Mouse (Mus musculus) adrenal gland, postnatal 25 days (tissue): ENCODE measurements around the gene 6030452D12Rik. TPM values are rescaled to one million over a fixed set of nuclear protein-coding genes. Genes with fewer than 3 reads are reported as not detected.

ENCODE experiments used
- DNase-seq: peaks from one replicate; pipeline ENCODE4 v3.0.0; 2021; ENCODE audit warnings: mixed read lengths
- total RNA-seq: library from RNA; stranded (reverse); gene quantifications from 2 replicates; pipeline ENCODE4 v1.2.3, GENCODE M21; 2021

6030452D12Rik gene
- total RNA-seq, 1 experiment from 2014 or later: not detected

DNA sequence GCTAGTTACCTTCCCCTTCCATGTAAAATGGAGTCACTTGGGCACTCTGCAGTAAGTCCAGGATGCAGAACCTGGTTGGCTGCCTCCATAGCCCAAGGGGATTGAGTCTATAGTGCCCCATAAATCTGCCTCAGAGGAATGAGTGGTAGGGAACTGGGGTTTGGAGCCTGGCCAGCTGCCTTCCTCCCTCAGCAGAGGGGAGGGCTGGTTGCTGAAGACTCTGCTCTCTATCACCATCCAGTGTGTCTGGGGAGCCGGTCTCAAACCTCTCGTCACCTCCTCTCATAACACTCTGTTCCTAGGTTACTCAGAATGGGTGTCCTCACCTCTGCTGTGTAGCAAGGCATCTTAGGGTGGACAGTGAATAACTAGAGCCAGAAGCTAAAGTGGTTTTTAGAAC, 16.3 kb downstream of the 6030452D12Rik start:
- peak; percentile 30 for DNase-seq

DNA sequence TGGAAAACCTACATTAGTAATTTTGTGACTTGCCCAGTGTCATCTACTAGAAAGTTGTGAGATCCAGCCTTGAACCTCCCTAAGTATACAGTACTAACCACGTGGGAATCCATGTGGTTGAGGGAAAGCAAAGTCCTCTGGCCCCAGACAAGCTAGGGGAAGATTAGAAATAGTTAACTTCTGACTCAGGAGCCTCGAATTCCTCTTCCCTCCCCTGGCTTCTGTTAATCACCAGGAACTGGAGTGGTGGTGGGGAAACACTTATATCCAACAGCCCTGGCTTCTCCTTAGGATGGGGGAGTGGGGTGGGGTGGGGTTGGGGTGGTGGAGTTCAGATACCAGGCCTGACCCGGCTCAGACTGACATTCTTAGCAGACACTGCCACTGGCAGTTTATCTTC, 18.4 kb downstream of the 6030452D12Rik start:
- no peak for DNase-seq

DNA sequence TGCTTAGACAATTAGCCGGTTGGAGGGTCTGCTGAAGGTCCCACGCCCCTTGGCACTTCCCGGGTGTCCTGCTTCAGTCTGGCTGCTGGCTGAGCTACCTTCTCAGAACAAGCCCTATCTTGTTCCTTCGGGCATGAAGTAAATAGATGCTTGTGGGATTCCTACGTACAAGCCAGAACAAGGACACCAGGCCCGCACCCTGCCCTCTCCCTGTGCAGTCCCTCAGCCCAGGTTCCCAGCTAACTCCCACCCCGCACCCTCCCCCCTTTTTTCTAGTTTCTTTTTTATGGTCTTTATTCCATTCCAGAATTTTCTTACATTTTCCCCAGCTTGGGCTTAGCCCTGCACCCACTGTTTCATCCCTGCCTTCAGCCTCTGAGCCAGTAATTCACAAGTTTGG, 20.3 kb downstream of the 6030452D12Rik start:
- DNase-seq: no peak

DNA sequence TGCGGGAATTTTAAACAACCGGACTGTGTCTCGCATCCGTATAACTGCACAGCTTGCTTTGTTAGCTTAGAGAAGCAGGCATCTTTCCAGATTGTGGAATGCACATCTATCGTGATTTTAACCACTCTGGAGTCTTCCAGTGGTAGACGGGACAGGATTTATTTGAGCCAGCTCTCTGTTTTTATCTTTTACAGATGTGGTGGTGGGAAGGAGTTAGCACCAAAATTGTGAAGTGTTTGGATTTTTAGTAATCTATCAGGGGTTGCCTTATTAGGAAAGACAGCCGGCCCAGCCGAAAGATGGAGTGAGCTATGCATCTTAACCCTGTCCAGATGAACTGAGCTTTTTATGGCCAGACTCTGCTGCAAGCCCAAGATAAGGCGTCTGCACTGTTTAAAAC, 21.5 kb downstream of the 6030452D12Rik start:
- no peak for DNase-seq

DNA sequence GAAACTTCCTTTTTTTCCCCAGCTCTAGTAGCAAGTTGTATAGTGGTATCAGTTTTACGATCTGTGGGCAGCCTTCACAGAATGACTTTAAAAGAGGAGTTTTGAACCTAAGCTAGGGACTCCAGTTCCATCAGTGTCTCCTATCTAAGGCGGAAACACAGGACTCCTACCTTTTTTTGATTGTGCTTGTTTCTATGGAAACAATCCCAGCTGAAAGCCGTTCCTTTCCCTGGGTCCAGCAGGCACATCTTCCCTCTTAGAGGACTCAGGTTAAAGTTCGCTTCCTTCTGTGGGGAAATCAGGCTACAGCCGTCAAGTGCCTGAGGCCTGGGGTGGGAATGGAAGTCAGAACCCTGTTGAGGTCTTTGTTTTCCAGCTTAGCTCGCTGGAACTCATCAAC, 26.4 kb downstream of the 6030452D12Rik start:
- no peak for DNase-seq

DNA sequence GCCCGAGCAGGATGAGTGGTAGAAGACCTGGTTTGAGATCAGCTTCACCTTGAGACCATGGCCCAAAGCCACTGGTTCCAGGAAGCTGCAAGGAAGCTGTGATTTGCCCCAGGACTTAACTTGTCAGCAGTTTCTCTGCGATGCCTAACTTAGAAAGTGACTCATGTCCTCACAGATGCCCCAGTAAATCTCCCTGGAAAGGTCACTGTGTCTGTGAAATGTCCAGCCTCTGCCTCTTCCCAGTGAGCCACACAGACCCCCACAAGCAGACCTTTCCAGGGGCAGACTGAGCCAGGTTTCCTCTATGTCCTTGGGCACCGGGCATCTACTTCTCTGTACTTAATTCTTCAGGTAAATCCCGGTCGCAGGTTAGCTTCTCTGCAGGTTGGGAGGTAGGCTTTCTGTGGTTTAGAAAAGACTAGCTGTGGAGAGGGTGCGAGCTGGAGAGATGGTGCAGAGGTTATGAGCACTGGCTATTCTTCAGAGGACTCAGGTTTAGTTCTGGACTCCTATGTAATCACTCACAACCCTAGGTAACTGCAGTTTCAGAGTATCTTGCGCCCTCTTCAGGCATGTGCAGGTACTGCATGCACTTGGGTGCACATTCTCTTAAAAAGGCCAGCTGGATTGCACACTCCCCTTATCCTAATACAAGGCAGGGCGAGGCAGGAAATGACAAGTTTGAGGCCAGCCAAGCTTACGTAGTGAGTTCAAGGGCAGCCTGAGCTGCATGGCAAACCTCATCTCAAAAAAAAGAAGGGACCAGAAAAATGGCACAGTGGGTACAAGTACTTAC, 27.1 kb downstream of the 6030452D12Rik start:
- peak; percentile 13 for DNase-seq

DNA sequence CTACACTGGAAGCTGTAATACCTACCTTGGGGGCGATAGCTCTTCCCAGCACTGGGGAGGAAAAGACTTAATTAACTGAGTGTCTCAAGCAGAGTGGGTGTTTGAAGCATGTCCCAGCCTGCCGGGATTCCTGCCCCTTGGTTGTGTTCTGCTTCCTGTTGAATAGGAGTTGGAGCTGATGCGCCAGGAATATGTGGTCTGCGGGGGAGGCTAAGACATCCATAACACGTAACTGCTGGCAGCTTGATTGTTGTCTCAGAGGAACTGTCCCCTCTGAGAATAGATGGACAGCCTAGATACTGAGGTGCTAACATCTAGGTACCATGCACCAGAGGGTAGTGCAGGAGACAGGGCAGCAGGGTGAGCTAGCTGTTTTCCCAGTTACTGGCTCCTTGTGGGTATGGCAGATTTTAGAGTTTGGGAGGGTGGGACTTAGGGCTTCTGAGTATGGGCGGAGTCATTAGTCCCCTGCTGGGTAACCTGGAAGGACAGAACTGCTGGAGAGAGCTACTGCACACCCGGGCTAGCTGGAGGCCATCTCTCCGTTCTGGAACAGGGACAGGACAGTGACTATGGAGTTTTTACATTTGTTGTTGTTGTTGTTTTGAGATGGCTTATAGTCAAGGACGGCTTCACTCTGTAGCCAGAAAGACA, 28.4 kb downstream of the 6030452D12Rik start:
- DNase-seq: no peak

DNA sequence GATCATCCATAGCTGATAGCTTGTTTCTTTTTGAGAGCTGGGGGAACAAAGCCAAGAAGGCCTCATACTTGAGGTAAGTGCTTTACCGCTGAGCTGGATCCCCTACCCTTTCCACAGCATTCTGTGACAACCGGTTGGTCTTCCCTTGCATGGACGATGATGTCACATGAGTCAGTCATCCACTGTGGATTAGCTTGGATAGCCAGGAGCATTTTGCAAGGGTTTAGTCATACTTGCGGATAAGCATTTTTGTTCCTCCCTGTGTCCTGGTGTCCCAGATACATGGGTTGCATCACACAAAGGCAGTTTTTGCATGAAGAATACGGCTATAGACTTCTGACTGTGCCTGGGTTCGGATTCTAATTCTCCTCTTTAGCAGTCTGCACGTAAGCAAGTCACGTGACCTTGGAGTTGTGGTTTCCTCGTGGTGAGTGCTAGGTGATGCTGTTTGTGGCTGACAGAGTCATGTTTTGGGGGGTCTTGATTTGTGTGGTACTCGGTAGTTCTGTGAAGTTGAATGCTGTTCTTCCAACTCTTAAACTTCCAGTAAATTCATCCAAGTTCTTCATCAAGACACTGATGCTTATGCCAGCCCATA, 29.7 kb downstream of the 6030452D12Rik start:
- DNase-seq: no peak

DNA sequence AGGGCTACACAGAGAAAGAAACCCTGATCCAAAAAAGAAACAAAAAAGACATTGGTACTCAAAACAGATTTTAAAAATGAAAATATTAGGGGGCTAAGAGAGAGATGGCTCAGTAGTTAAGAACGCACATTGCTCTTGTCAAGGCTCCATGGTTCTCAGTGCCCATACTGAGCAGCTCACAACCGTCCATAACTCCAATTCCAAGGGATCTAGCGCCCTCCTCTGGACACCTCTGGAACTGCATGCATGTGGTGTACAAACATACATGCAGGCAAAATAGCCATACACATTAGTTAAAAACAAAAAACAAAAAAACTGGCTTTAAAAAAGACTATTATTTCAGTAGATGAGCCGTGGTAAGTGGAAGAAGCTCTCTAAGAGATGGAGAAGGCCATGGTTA, 30.2 kb downstream of the 6030452D12Rik start:
- DNase-seq: no peak

DNA sequence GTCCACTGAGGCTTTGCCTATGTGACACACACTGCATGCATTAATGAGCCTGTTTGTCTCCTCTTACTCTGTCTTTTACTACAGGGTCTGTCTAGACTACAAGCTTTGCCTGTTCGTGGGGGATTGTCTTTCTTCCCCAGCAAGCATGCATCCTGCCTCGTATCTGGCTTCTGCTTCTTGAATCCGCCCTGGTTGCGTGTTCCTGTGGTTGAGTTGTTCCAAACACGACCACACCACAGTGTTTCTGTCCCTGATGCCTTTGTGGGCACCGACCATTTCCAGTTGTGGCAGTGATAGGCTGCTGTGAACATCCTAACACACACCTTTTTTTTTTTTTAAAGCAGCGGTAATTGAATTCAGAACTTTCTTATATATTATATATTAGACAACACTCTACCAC, 33.4 kb downstream of the 6030452D12Rik start:
- DNase-seq: no peak

DNA sequence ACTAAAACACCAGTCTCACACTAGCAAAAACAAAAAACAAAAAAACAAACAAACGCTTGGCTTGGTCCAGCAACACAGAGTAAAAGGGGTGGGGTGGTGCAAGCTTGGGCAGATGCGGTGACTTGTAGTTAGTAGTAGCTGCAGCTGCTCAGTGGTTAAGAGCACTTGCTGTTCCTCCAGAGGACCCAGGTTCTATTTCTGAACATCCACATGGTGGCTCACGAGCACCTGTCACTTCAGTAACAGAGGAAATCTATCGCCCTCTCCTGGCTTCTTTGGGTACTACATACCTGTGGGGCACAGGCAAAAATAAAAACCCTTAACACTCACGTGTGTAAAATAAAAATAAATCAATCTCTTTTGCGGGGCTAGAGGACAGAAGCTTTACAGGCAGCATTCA, 34.1 kb downstream of the 6030452D12Rik start:
- peak; percentile 38 for DNase-seq

DNA sequence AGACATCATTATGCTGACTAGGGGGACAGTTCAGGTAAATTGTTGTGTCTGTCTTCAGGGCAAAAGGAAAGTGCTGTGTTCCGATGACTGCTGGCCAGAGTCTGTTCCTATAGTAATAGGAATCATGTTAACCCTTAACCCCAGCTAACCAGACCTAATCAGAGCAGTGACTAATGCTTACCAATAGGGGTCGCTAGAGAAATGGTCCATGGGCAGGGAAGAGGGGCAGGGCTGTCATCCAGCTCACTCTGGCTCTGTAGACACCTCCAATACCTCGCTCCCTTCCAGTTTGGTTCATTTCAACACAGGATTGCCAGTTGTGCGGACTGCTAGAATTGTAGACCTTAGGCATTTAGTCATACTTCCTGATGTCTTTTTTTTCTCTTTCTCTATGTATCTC, 35.1 kb downstream of the 6030452D12Rik start:
- DNase-seq: no peak

DNA sequence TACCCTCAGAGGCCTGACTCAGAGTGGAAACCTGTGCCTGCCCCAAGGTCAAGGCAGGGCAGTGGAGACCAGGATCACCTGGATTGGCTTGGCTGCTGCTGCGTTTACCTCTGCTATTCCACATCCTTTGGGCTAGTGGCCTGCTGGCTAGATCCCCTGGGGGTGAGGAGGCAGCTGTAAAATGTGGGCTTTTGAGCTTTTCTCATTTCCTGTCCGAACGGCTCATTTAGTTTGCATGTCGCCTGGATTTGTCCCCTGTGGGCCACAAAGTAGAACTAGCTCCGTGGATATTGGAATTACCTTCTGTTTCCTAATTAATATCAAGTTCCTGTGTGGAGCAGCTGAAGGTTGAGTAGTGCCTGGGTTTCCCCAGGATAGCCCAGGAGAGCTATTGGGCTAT, 38.9 kb downstream of the 6030452D12Rik start:
- no peak for DNase-seq

DNA sequence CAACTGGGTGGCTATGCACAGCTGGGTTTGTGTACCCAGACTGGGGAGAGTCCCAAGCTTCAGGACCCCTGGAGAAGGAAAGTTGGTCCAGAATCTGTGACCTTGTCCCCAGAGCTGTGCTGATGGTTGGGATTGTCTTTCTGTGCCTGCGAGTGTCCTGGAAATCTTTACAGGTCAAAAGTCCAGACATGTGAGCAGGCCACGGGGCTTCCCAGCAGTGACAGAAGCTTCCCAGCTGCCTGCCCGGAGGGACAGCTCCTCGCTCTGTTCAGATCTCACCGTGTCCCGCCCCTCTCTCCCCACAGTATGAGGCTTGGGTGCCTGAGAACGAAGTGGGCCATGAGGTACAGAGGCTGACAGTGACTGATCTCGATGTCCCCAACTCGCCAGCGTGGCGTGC, 40.7 kb downstream of the 6030452D12Rik start:
- no peak for DNase-seq

DNA sequence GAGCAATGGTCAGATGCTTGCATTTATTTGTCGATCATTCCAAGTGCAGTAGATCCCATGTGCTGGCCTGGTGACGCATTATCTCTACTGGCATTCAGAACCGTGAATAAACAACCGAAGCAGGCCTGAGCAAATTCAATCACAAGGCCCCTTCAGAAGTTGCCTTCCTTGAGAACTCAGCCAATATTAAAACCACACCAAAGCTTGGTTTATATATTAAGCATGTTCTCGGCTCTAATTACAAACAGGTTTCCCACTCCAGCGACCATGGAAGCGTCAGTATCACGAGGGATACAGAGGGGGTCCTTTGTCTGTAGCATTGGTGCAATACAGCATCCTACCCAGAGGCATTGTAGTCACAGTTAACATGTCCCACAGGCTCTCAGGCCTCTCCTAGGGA, 42.7 kb downstream of the 6030452D12Rik start:
- no peak for DNase-seq

DNA sequence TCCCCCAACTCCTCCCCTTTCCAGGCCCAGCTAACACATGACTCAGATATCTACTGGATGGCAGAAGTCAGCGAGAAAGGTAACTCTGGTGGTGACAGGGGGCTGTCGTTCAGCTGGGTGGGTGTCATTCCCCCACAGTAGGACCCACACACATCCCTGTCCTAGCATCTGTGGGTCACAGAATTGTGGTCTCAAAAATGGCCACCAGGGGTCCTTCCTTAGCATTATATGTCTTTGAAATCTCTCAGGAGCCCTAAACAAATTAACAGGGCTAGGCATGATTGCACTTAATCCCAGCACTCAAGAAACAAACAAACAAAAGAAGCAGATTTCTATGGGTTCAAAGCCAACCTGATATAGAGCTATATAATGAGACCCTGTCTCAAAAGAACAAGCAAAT, 44.8 kb downstream of the 6030452D12Rik start:
- DNase-seq: no peak

DNA sequence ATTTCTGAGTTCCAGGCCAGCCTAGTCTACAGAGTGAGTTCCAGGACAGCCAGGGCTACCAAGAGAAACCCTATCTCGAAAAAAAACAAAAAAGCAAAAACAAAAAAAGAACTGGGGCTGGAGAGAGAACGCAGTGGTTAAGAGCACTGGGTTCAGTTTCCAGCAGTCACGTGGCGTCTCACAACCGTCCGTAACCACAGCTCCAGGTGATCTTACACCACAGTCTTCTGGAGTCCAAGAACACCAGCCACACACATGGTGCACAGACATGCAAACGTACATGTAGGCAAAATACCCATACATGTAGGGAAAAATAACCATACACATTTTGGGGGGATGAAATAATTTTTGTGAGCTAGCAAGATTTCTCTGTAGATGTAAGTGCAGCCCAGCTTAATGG, 46.4 kb downstream of the 6030452D12Rik start:
- DNase-seq: no peak

DNA sequence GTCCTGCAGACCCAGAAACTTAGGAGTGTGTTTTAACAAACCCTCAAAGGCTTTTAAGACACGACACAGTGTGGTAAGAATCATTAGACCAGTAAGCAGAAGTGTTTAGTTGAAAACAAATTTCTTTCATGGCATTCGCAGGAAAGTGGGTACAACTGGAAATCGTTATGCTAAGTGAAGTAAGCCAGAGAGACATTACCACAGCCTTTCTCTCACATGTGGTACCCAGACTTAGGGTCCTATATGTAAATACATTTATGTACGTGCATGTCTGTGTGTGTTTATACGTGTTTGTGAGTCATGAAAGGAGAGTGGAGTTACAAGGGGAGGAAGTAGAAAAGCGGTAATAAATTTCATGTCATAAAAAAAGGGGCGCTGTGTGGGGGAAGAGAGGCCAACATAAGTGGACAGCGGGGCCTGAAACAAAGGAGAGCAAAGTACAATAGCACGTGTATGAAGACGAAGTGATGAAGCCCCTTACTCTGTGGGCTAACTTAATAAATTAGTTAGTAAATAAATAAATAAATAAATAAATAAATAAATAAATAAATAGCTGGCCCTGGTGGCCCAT, 48.1 kb downstream of the 6030452D12Rik start:
- no peak for DNase-seq

DNA sequence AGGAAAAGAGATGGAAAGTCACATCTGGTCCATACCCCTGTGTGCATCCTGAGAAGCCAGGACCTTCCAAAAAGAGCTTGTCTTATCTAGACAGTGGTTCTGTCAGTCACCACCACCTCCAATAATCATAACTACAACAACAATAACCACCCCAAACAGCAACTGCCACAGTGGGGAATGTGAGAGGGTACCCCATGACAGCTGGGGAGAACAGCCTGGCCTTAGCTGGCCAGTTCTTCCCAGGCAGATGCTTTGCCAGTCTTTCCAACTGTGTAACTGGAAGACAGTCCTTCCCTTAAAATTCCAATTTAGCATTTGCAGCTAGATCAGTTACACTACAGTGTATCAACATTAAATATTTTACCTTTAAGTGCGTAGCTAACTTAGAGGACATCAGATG, 50.6 kb downstream of the 6030452D12Rik start:
- DNase-seq: no peak

DNA sequence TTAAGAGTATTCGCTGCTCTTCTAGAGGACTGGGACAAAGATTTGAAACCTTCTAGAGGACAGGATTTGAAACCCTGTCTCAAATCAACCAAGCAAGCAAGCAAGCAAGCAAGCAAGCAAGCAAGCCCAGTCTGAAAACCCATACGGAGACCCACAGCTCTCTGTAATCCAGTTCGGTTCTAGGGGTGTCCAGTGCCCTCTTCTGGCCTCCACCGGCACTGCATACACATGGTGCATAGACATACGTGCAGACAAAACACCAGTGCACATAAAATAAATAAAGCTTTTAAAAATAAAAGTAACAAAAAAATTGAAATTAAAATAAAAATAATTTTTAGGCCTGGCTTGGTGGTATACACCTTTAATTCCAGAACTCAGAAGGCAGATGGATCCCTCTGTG, 53.7 kb downstream of the 6030452D12Rik start:
- DNase-seq: no peak

DNA sequence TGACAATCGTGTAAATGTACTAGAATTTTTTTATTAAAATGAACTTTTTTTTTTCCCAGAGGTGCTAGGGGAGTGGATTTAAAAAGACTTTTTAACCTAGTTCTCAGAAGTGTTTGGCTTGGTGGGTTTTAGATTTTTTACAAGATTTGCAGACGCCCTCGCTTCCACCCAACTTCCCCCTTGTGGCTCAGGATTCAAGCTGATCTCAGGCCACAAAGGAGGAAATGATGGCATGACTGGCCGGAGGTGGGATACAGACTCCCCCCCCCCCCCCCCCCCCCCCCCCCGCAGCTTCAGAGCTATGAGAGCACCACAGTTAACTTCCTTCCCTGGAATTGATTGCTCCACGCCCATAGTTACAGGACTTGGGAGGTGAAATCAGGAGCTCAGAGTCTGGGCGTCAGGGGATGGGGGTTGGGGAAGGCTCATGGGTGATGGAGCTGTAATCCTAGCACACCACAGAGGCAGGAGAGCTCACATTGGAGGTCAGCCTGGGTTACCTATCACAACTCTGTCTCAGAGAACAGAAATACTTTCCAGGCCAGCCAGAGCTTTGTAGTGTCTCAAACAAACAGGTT, 55.8 kb downstream of the 6030452D12Rik start:
- no peak for DNase-seq
